Mouse (Mus musculus) liver, embryonic 14.5 days (tissue): ENCODE data around the gene H2-Eb2. TPM values are rescaled to one million over a fixed set of nuclear protein-coding genes. Genes with fewer than 3 reads are reported as not detected.

Source experiments
- ATAC-seq: fragments of 200-750 bp; cut with Nextera tagmentation; 2 replicates; pipeline ENCODE4 v1.8.0; 2017; ENCODE audit warnings: moderate number of reproducible peaks, mild to moderate bottlenecking, moderate library complexity; ENCODE audit not compliant: insufficient read depth
- DNase-seq, 3 experiments: peaks; one replicate each; pipeline ENCODE4 v3.0.0-alpha.2; 2012 to 2013; ENCODE audit warnings: low read depth in 3 of 3, low spot score in 3 of 3
- H3K27ac ChIP-seq: fragments of 300-500 bp; sonication (generic); 2 replicates; pipeline ENCODE4 v1.5.1; 2014; ENCODE audit warnings: moderate library complexity, mild to moderate bottlenecking, control low read depth, inconsistent platforms
- H3K27me3 ChIP-seq: fragments of 300-500 bp; sonication (generic); 2 replicates; pipeline ENCODE4 v1.6.1; 2014; ENCODE audit warnings: mild to moderate bottlenecking, low read length, moderate library complexity; ENCODE audit not compliant: control insufficient read depth, insufficient read depth
- H3K36me3 ChIP-seq: fragments of 300-500 bp; sonication (generic); replicated peaks from 2 replicates; pipeline ENCODE4 v1.6.1; 2014; ENCODE audit warnings: low read depth; ENCODE audit not compliant: control insufficient read depth, insufficient read depth
- H3K4me1 ChIP-seq, 2 experiments: fragments of 200-500 bp in 1 of 2; fragments of 300-500 bp in 1 of 2; sonication (generic) in 1 of 2; replicated peaks; 2 replicates each; pipeline ENCODE4 v1.6.1; 2012 to 2014; ENCODE audit warnings: antibody characterized with exemption in 1 of 2, inconsistent platforms in 1 of 2, low read length in 1 of 2; ENCODE audit not compliant: control insufficient read depth in 2 of 2, insufficient read depth in 2 of 2
- H3K4me2 ChIP-seq: fragments of 300-500 bp; sonication (generic); 2 replicates; pipeline ENCODE4 v1.6.1; 2014; ENCODE audit warnings: low read depth, mild to moderate bottlenecking, control low read depth, moderate library complexity
- H3K4me3 ChIP-seq, 2 experiments: fragments of 200-500 bp in 1 of 2; fragments of 300-500 bp in 1 of 2; sonication (generic) in 1 of 2; 2 replicates each; pipeline ENCODE4 v1.5.1; 2012 to 2014; ENCODE audit warnings: low read depth in 2 of 2, low read length in 2 of 2, mild to moderate bottlenecking in 2 of 2, control low read depth in 1 of 2, inconsistent platforms in 1 of 2, moderate library complexity in 1 of 2; ENCODE audit not compliant: insufficient read depth in 1 of 2
- H3K9ac ChIP-seq: fragments of 300-500 bp; sonication (generic); replicated peaks from 2 replicates; pipeline ENCODE4 v1.6.1; 2014; ENCODE audit warnings: mild to moderate bottlenecking, control low read depth, moderate library complexity
- H3K9me3 ChIP-seq: fragments of 300-500 bp; sonication (generic); 2 replicates; pipeline ENCODE4 v1.6.1; 2016; ENCODE audit warnings: low read length, mixed read lengths; ENCODE audit not compliant: control insufficient read depth
- CTCF ChIP-seq: IDR thresholded peaks from 2 replicates; pipeline ENCODE4 v1.5.1; 2016; ENCODE audit warnings: antibody characterized with exemption, low read depth, control low read depth
- EP300 ChIP-seq: IDR thresholded peaks from 2 replicates; pipeline ENCODE4 v1.6.1; 2016; ENCODE audit warnings: antibody characterized with exemption, low read depth
- WGBS: fragments of 180-500 bp; shearing (Covaris S2); extraction: QIAGEN DNeasy Blood & Tissue Kit; methylation state at CpG from one replicate; pipeline ENCODE4 v1.1.7; 2014; ENCODE audit not compliant: insufficient replicate concordance; 5-methylcytosine and 5-hydroxymethylcytosine counted together
- polyA plus RNA-seq, 2 experiments: library from polyadenylated mRNA; depleted of rRNA in 1 of 2; stranded (reverse) in 1 of 2; unstranded in 1 of 2; fragments of >200 nt; fragmentation: Nextera tagmentation in 1 of 2; extraction: Ambion mirVana in 1 of 2; gene quantifications; 2 replicates each; pipeline versions ENCODE4 v1.2.1 to v1.2.3; 2012 to 2014

The H2-Eb2 gene
- polyA plus RNA-seq, 2 experiments: not detected

DNA sequence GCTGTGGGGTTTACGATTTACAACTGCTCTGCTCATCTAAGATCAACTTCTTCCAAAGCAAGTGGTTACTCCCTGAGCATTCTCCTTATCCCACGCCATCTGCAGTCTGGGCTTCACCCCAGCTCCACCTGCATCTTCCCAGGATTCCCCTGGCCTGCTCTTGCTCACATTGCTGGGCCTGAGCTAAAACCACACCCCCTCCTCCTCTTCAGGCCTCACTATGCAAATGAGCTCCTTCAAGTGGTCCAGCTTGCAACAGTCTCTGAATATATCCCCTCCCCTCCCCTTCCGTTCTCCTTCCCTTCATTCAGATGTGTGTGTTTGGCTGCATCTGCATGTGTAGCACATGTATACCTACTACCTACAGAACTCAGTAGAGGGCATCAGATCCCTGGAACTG is 26.1 kb upstream of the H2-Eb2 start:
- peaks cover 0 to 3% of the 10 kb centered on the region in 2 experiments; a peak in 1 of 4 replicates for H3K4me1 ChIP-seq
- 49% methylated on average over 3 of the region's 3 CpGs for WGBS

DNA sequence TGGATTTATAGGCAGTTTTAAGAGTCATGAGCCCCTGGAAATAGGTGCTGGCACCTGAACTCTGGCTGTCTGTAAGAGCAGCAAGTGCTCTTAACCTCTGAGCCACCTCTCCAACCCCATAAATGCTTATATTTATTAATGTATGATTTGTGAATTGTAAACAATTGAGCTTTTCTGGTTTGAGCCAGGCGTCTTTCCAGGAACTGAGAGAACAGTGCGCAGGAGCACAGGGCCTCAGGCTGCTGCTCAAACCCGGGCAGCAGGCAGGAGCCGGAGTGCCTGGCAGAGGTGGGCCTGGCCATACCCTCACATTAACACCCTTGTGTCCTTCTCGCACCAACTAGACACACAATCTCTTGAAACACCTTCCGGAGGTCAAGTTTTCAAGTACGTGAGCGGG is 25.4 kb upstream of the H2-Eb2 start:
- no peak for TF ChIP-seq CTCF
- TF ChIP-seq EP300: no peak
- no peak overlapping the region for H3K4me3 ChIP-seq
- H3K36me3 ChIP-seq: no peaks in the 10 kb centered on the region
- no peak for ATAC-seq
- no peak overlapping the region for H3K9ac ChIP-seq
- DNase-seq: no peak
- H3K4me1 ChIP-seq: peaks cover 0 to 3% of the 10 kb centered on the region in 2 experiments; a peak in 1 of 4 replicates
- no peak overlapping the region for H3K27ac ChIP-seq
- H3K4me2 ChIP-seq: no peak overlapping the region
- H3K9me3 ChIP-seq: no peaks in the 10 kb centered on the region
- WGBS: 81% methylated on average over 8 of the region's 8 CpGs
- H3K27me3 ChIP-seq: no peaks in the 10 kb centered on the region

More for the DNA sequence above, 26.1 kb upstream of the H2-Eb2 start:
- Histone ChIP-seq H3K27me3 (no peaks in the 10 kb centered on the region), H3K9ac (no peak overlapping the region), H3K4me3 (no peak overlapping the region), H3K27ac (no peak overlapping the region), H3K9me3 (no peaks in the 10 kb centered on the region), H3K36me3 (no peaks in the 10 kb centered on the region), H3K4me2 (no peak overlapping the region)
- TF ChIP-seq EP300: no peak
- TF ChIP-seq CTCF: no peak
- ATAC-seq (no peak), DNase-seq (no peak)

DNA sequence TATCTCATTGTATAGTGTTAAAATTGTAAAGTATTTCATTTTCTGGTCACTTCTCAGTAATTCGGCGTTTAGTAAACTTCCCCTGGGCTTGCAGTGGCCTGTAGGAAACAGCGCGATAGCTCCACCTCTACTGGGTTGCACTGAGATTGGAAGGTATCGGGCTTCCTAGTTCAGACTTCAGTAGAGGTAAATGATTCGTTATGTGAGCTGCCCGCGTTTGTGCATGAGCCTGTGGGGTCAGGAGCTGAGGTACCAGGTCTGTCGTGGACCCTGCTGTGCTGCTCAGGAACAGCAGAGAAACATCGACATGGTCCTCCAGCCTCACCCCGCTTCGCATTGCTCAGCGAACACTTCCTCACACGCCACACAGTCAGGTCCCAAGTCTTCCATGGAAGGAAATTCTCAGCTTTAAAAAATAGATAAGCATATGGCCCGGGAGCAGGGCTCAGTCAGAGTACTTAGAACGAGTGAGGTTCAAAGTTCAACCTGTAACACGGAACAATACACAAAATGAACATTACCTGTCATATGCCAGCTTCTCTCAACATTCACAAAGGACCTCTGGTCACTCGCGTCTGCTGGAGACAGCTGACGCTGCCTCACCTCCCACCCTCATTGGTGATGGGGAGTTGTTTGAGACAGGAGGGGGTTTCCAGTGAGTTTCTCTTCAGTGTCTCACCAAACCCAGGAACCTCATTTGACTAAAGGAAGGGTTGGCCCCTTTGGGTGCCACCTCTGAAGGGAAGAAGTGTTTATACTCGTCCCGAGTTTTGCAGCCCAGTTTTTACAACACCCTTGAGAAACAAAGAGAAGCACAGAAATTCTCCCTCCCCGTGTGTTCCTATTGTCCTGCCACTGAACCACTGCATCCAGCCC is 24.5 kb upstream of the H2-Eb2 start:
- Histone ChIP-seq H3K27ac (no peak overlapping the region), H3K9ac (no peak overlapping the region), H3K36me3 (no peaks in the 10 kb centered on the region), H3K4me1 (peaks cover 0 to under 1% of the 10 kb centered on the region in 2 experiments; a peak in 1 of 4 replicates), H3K4me2 (no peak overlapping the region), H3K27me3 (no peaks in the 10 kb centered on the region), H3K4me3 (no peak overlapping the region), H3K9me3 (no peaks in the 10 kb centered on the region)
- TF ChIP-seq EP300: no peak
- no peak for TF ChIP-seq CTCF
- DNase-seq (no peak), ATAC-seq (no peak)
- WGBS: 62% methylated on average over 23 of the region's 23 CpGs

DNA sequence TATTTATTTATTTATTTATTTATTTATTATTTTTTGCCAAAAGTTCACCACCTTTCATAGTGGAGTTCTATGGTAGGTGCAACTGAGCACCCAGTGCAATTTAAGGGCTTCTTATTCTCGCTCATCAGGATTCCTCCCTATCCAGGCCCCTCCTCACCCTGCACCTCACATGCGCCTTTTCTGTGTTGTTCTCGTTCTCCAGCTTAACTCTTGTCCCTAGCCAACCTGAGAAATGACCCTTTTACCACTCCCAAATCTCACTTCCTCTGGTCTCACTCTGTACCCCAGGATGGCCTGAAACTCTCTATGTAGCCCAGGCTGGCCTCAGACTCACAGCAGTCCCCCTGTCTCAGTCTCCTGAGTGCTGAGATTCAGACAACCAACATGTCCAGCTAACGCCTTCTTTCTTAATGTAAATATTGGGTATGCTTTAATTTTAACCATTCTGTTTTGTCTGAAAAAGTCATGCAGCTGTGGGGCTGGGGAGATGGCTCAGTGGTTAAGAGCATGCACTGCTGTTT is 23.7 kb upstream of the H2-Eb2 start:
- 64% methylated on average over 4 of the region's 4 CpGs for WGBS
- no peak for ATAC-seq

DNA sequence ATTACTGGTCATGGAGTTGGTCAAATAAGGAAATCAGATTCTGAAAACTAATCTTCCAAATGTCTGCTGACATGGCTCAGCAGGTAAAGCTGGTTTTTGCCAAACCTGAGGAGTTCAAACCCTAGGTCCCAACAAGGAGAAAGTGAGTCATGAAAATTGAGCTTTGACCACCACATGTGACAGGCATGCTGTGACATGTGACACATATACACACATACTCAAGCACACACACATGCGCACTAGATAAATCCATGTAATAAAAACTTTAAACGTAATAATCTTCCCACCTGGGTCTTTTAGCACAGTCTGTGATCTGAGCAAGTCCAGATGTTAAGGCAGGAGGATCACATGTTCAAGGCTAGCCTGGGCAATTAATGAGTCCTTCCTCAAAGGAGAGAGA is 21.7 kb upstream of the H2-Eb2 start:
- Histone ChIP-seq H3K9ac (no peak overlapping the region), H3K4me1 (no peaks in the 10 kb centered on the region), H3K36me3 (no peaks in the 10 kb centered on the region), H3K27me3 (no peaks in the 10 kb centered on the region; the same call in 1 of the 2 replicates), H3K4me2 (no peak overlapping the region), H3K9me3 (no peaks in the 10 kb centered on the region), H3K27ac (no peak overlapping the region), H3K4me3 (no peak overlapping the region)
- no peak for ATAC-seq
- no peak for DNase-seq
- TF ChIP-seq EP300 (no peak), CTCF (no peak)
- 72% methylated on average over 2 of the region's 2 CpGs for WGBS

More for the DNA sequence above, 23.7 kb upstream of the H2-Eb2 start:
- no peaks in the 10 kb centered on the region for H3K9me3 ChIP-seq
- H3K4me3 ChIP-seq: no peak overlapping the region
- no peak overlapping the region for H3K9ac ChIP-seq
- H3K4me1 ChIP-seq: no peaks in the 10 kb centered on the region
- H3K27me3 ChIP-seq: no peaks in the 10 kb centered on the region
- TF ChIP-seq EP300 (no peak), CTCF (no peak)
- DNase-seq: no peak
- no peaks in the 10 kb centered on the region for H3K36me3 ChIP-seq
- H3K27ac ChIP-seq: no peak overlapping the region
- H3K4me2 ChIP-seq: no peak overlapping the region
